Mouse (Mus musculus): ENCODE results near the gene 4930467E23Rik. TPM values are rescaled to one million over a fixed set of nuclear protein-coding genes. Genes with fewer than 3 reads are reported as not detected.
"Not testable (repeated sequence)": the region's sequence is repeated elsewhere in the genome, so short reads cannot be mapped to it uniquely, and the experiment has no call there.

4930467E23Rik gene
- polyA plus RNA-seq, 1 experiment from 2014 or later: not detected

GRCm38 (mm10) chr8:19707761-19708443 lies 21.5 kb upstream of the 4930467E23Rik start:
- not testable (repeated sequence) for H3K27ac ChIP-seq (ENCODE audit: low read depth, low read length); ATAC-seq (ENCODE audit: low FRiP score, low TSS enrichment)
- 84% methylated on average over 13 of the region's 15 CpGs for WGBS

GRCm38 (mm10) chr8:19708976-19709375 lies 20.4 kb upstream of the 4930467E23Rik start:
- H3K4me3 ChIP-seq (ENCODE audit: low read length); H3K9ac ChIP-seq (ENCODE audit: low read depth, low read length); H3K27ac ChIP-seq (ENCODE audit: low read depth, low read length); H3K9me3 ChIP-seq (ENCODE audit: control insufficient read depth, low read length); H3K4me2 ChIP-seq (replicated peaks; ENCODE audit: low read depth, low read length); ATAC-seq (ENCODE audit: low FRiP score, low TSS enrichment); H3K4me1 ChIP-seq (ENCODE audit: control insufficient read depth, insufficient read depth, low read length); H3K27me3 ChIP-seq (ENCODE audit: control insufficient read depth, insufficient read depth, low read length); H3K36me3 ChIP-seq (ENCODE audit: control insufficient read depth, insufficient read depth, low read length): not testable (repeated sequence)

More at GRCm38 (mm10) chr8:19707761-19708443, 21.5 kb upstream of the 4930467E23Rik start:
- not testable (repeated sequence) for H3K4me1 ChIP-seq (ENCODE audit: control insufficient read depth, insufficient read depth, low read length); H3K9me3 ChIP-seq (ENCODE audit: control insufficient read depth, low read length); H3K36me3 ChIP-seq (ENCODE audit: control insufficient read depth, insufficient read depth, low read length); H3K27me3 ChIP-seq (ENCODE audit: control insufficient read depth, insufficient read depth, low read length); H3K4me2 ChIP-seq (replicated peaks; ENCODE audit: low read depth, low read length); H3K4me3 ChIP-seq (ENCODE audit: low read length); H3K9ac ChIP-seq (ENCODE audit: low read depth, low read length)

GRCm38 (mm10) chr8:19709488-19709887 lies 19.9 kb upstream of the 4930467E23Rik start:
- H3K4me1 ChIP-seq (ENCODE audit: control insufficient read depth, insufficient read depth, low read length); H3K9ac ChIP-seq (ENCODE audit: low read depth, low read length); H3K4me3 ChIP-seq (ENCODE audit: low read length); H3K27ac ChIP-seq (ENCODE audit: low read depth, low read length); H3K4me2 ChIP-seq (replicated peaks; ENCODE audit: low read depth, low read length); ATAC-seq (ENCODE audit: low FRiP score, low TSS enrichment); H3K9me3 ChIP-seq (ENCODE audit: control insufficient read depth, low read length); H3K36me3 ChIP-seq (ENCODE audit: control insufficient read depth, insufficient read depth, low read length); H3K27me3 ChIP-seq (ENCODE audit: control insufficient read depth, insufficient read depth, low read length): not testable (repeated sequence)
- 89% methylated on average over 4 of the region's 4 CpGs for WGBS

- H3K27ac ChIP-seq (ENCODE audit: low read depth, low read length); H3K4me3 ChIP-seq (ENCODE audit: low read length); H3K9ac ChIP-seq (ENCODE audit: low read depth, low read length); H3K4me1 ChIP-seq (ENCODE audit: control insufficient read depth, insufficient read depth, low read length); H3K27me3 ChIP-seq (ENCODE audit: control insufficient read depth, insufficient read depth, low read length); H3K9me3 ChIP-seq (ENCODE audit: control insufficient read depth, low read length); H3K4me2 ChIP-seq (replicated peaks; ENCODE audit: low read depth, low read length); ATAC-seq (ENCODE audit: low FRiP score, low TSS enrichment); H3K36me3 ChIP-seq (ENCODE audit: control insufficient read depth, insufficient read depth, low read length): not testable (repeated sequence)
- 93% methylated on average over 5 of the region's 9 CpGs for WGBS
Observed at GRCm38 (mm10) chr8:19711171-19711860, 18.1 kb upstream of the 4930467E23Rik start.

GRCm38 (mm10) chr8:19712227-19712750 lies 17.1 kb upstream of the 4930467E23Rik start:
- H3K4me2 ChIP-seq (replicated peaks; ENCODE audit: low read depth, low read length); H3K36me3 ChIP-seq (ENCODE audit: control insufficient read depth, insufficient read depth, low read length); H3K27me3 ChIP-seq (ENCODE audit: control insufficient read depth, insufficient read depth, low read length); H3K4me3 ChIP-seq (ENCODE audit: low read length); H3K4me1 ChIP-seq (ENCODE audit: control insufficient read depth, insufficient read depth, low read length); ATAC-seq (ENCODE audit: low FRiP score, low TSS enrichment); H3K9ac ChIP-seq (ENCODE audit: low read depth, low read length); H3K27ac ChIP-seq (ENCODE audit: low read depth, low read length); H3K9me3 ChIP-seq (ENCODE audit: control insufficient read depth, low read length): not testable (repeated sequence)
- WGBS: 94% methylated on average over 2 of the region's 2 CpGs

GRCm38 (mm10) chr8:19712816-19713215 lies 16.6 kb upstream of the 4930467E23Rik start:
- H3K36me3 ChIP-seq (ENCODE audit: control insufficient read depth, insufficient read depth, low read length); H3K27me3 ChIP-seq (ENCODE audit: control insufficient read depth, insufficient read depth, low read length); H3K27ac ChIP-seq (ENCODE audit: low read depth, low read length); H3K9me3 ChIP-seq (ENCODE audit: control insufficient read depth, low read length); ATAC-seq (ENCODE audit: low FRiP score, low TSS enrichment); H3K4me1 ChIP-seq (ENCODE audit: control insufficient read depth, insufficient read depth, low read length); H3K4me3 ChIP-seq (ENCODE audit: low read length); H3K9ac ChIP-seq (ENCODE audit: low read depth, low read length); H3K4me2 ChIP-seq (replicated peaks; ENCODE audit: low read depth, low read length): not testable (repeated sequence)
- whole genome bisulfite sequencing: 79% methylated on average over 4 of the region's 4 CpGs

- H3K9ac ChIP-seq (ENCODE audit: low read depth, low read length); H3K36me3 ChIP-seq (ENCODE audit: control insufficient read depth, insufficient read depth, low read length); H3K27me3 ChIP-seq (ENCODE audit: control insufficient read depth, insufficient read depth, low read length); H3K4me2 ChIP-seq (replicated peaks; ENCODE audit: low read depth, low read length); ATAC-seq (ENCODE audit: low FRiP score, low TSS enrichment); H3K9me3 ChIP-seq (ENCODE audit: control insufficient read depth, low read length); H3K27ac ChIP-seq (ENCODE audit: low read depth, low read length); H3K4me1 ChIP-seq (ENCODE audit: control insufficient read depth, insufficient read depth, low read length); H3K4me3 ChIP-seq (ENCODE audit: low read length): not testable (repeated sequence)
- 82% methylated on average over 7 of the region's 7 CpGs for WGBS
Observed at GRCm38 (mm10) chr8:19713232-19713834, 16.0 kb upstream of the 4930467E23Rik start.

GRCm38 (mm10) chr8:19714426-19714825 lies 14.9 kb upstream of the 4930467E23Rik start:
- H3K4me1 ChIP-seq (ENCODE audit: control insufficient read depth, insufficient read depth, low read length); H3K9me3 ChIP-seq (ENCODE audit: control insufficient read depth, low read length); H3K27me3 ChIP-seq (ENCODE audit: control insufficient read depth, insufficient read depth, low read length); H3K9ac ChIP-seq (ENCODE audit: low read depth, low read length); H3K36me3 ChIP-seq (ENCODE audit: control insufficient read depth, insufficient read depth, low read length); H3K27ac ChIP-seq (ENCODE audit: low read depth, low read length); ATAC-seq (ENCODE audit: low FRiP score, low TSS enrichment); H3K4me2 ChIP-seq (replicated peaks; ENCODE audit: low read depth, low read length); H3K4me3 ChIP-seq (ENCODE audit: low read length): not testable (repeated sequence)
- 90% methylated on average over 2 of the region's 2 CpGs for WGBS

GRCm38 (mm10) chr8:19715266-19715665 lies 14.1 kb upstream of the 4930467E23Rik start:
- not testable (repeated sequence) for H3K36me3 ChIP-seq (ENCODE audit: control insufficient read depth, insufficient read depth, low read length); H3K4me3 ChIP-seq (ENCODE audit: low read length); ATAC-seq (ENCODE audit: low FRiP score, low TSS enrichment); H3K9ac ChIP-seq (ENCODE audit: low read depth, low read length); H3K9me3 ChIP-seq (ENCODE audit: control insufficient read depth, low read length); H3K4me2 ChIP-seq (replicated peaks; ENCODE audit: low read depth, low read length); H3K27me3 ChIP-seq (ENCODE audit: control insufficient read depth, insufficient read depth, low read length); H3K27ac ChIP-seq (ENCODE audit: low read depth, low read length); H3K4me1 ChIP-seq (ENCODE audit: control insufficient read depth, insufficient read depth, low read length)
- 86% methylated on average over 3 of the region's 3 CpGs for WGBS

Measured in kidney, embryonic 14.5 days (tissue).